Mouse (Mus musculus) gastrocnemius, postnatal 36 days (tissue): ENCODE data around the gene Scube1. TPM values are rescaled to one million over a fixed set of nuclear protein-coding genes. Genes with fewer than 3 reads are reported as not detected.

ENCODE experiments used
- DNase-seq, 2 experiments: peaks; one replicate each; pipeline ENCODE4 v3.0.0; 2022
- intact Hi-C: fragments of 180-260 bp; cut with DNase I; formaldehyde crosslinking; loops from one replicate; pipeline ENCODE4 v1.15.1; 2025
- long read RNA-seq, 2 experiments: library from polyadenylated mRNA; stranded (forward); transcript quantifications; one replicate each; pipeline ENCODE4 v2.0.0; 2021
- total RNA-seq, 2 experiments: library from RNA; stranded (reverse); gene quantifications; 2 replicates each; pipeline ENCODE4 v1.2.3; 2021

Gene Scube1
- under 1 TPM; 0.38 to 0.76 TPM for total RNA-seq
- long read RNA-seq, experiment 1 = 0 reads
- long read RNA-seq, experiment 2 = 0 reads

- DNase-seq = peak; percentile 81 to 85
- intact Hi-C loops = no loop called here
Observed at GRCm38 (mm10) chr15:83724886-83725269, at the start of gene Scube1. TSS of gene Scube1 (minus strand) at chr15:83725021.

GRCm38 (mm10) chr15:83772953-83773352 is 48.1 kb upstream of the Scube1 start:
- no peak for DNase-seq
- intact Hi-C loops = no loop called here

GRCm38 (mm10) chr15:83772460-83772859 is 47.6 kb upstream of the Scube1 start:
- intact Hi-C loops = no loop called here
- DNase-seq = peak; percentile 28 to 30

GRCm38 (mm10) chr15:83771346-83772053 is 46.7 kb upstream of the Scube1 start:
- DNase-seq = no peak
- intact Hi-C loops = no loop called here

GRCm38 (mm10) chr15:83765388-83766029 is 40.7 kb upstream of the Scube1 start:
- DNase-seq = no peak
- intact Hi-C loops = no loop called here

GRCm38 (mm10) chr15:83761512-83761911 is 36.7 kb upstream of the Scube1 start:
- intact Hi-C loops = loop anchor here (5.0 kb wide), 1 partner anchor 291 kb away; no protein-coding TSS in a partner anchor

GRCm38 (mm10) chr15:83760683-83761082 is 35.9 kb upstream of the Scube1 start:
- intact Hi-C loops = loop anchor here (5.0 kb wide), 1 partner anchor 292 kb away; no protein-coding TSS in a partner anchor
- peak in 1 of 2 experiments; percentile 27 for DNase-seq

More at GRCm38 (mm10) chr15:83761512-83761911, 36.7 kb upstream of the Scube1 start:
- DNase-seq = no peak

- intact Hi-C loops = no loop called here
- DNase-seq = no peak
Observed at GRCm38 (mm10) chr15:83758958-83759357, 34.1 kb upstream of the Scube1 start.

GRCm38 (mm10) chr15:83756742-83757141 is 31.9 kb upstream of the Scube1 start:
- intact Hi-C loops = no loop called here
- no peak for DNase-seq

- no peak for DNase-seq
- intact Hi-C loops = loop anchor here (5.0 kb wide), 1 partner anchor 477 kb away; no protein-coding TSS in a partner anchor
Observed at GRCm38 (mm10) chr15:83749436-83749835, 24.6 kb upstream of the Scube1 start.

GRCm38 (mm10) chr15:83748986-83749385 is 24.2 kb upstream of the Scube1 start:
- intact Hi-C loops = loop anchor here (5.0 kb wide), 1 partner anchor 477 kb away; no protein-coding TSS in a partner anchor
- DNase-seq = no peak

GRCm38 (mm10) chr15:83746311-83746710 is 21.5 kb upstream of the Scube1 start:
- intact Hi-C loops = loop anchor here (5.0 kb wide), 1 partner anchor 474 kb away; no protein-coding TSS in a partner anchor
- no peak for DNase-seq

GRCm38 (mm10) chr15:83742018-83742417 is 17.2 kb upstream of the Scube1 start:
- DNase-seq = no peak
- intact Hi-C loops = no loop called here

- DNase-seq = no peak
- intact Hi-C loops = no loop called here
Observed at GRCm38 (mm10) chr15:83740676-83741422, 16.0 kb upstream of the Scube1 start.

- intact Hi-C loops = loop anchor here (2.0 kb wide), 1 partner anchor 63 kb away; no protein-coding TSS in a partner anchor
- DNase-seq = peak; percentile 25 to 43
Observed at GRCm38 (mm10) chr15:83727626-83728025, 2.8 kb upstream of the Scube1 start.

- intact Hi-C loops = loop anchor here (2.0 kb wide), 1 partner anchor 62 kb away; no protein-coding TSS in a partner anchor
- DNase-seq = no peak
Observed at GRCm38 (mm10) chr15:83726741-83727140, 1.9 kb upstream of the Scube1 start.

- intact Hi-C loops = loop anchor here (2.0 kb wide), 1 partner anchor 61 kb away; no protein-coding TSS in a partner anchor
- DNase-seq = no peak
Observed at GRCm38 (mm10) chr15:83725556-83726200, 857 bp upstream of the Scube1 start.

- no peak for DNase-seq
- intact Hi-C loops = no loop called here
Observed at GRCm38 (mm10) chr15:83724160-83724885, 498 bp downstream of the Scube1 start.

- no peak for DNase-seq
- intact Hi-C loops = no loop called here
Observed at GRCm38 (mm10) chr15:83715582-83716228, 9.1 kb downstream of the Scube1 start.
